Mouse (Mus musculus): ENCODE results near the gene Kmt5c.

Gene Kmt5c

DNA sequence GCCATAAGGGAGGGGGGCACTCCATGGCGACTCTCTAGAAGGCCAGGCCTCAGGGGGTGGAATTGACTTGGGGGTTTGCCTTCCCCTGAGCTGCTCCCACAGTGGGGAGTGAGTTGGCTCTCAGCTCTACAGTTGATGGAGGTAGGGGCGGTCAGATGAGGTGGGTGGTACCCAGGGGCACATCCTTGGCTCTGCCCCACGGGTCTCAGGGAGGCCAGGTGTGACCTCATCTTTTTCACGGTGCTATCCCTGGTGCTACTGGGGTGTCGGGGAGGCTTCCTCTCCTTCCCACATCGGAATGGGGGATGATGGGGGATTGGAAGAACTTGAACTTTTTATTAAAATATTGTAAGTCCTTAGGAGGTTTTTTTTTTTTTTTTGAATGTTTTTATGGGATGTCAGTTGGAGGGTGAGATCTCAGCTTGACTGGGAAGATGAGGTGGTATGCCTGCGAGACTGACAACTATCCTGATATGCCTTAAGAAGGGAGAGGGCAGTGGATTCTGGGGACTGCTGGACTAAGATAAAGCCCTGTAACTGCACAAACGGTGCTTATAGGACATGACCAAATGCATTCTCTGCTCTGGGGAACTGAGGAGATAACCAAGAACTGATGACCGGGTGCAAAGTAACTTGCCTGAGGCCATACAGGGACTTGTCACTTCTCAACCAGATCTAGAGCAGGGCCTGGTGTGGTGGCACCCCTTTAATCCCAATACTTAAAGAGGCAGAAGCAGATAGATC, 7.4 kb downstream of the Kmt5c start:
- DNase-seq: peak; percentile 87

DNA sequence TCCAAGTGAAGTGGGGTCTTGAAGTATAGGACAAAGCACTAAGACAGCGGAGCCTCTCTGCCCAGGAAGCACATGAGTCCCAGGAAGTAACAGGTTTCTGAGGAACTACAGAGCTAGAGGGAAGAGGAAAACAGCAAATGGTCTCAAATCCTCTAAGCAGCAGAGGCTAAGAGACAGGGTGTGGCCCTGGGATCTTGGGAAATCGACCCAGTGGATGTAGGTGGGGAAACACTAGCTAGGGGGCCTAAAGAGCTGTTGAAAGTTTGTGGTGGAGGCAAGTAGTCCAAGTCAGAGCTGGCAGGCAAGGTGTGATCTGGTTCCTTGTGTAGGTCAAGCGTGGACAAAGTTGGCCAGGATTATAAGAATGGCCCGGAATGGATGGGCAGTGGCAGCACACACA, 8.4 kb downstream of the Kmt5c start:
- DNase-seq: peak; percentile 81

DNA sequence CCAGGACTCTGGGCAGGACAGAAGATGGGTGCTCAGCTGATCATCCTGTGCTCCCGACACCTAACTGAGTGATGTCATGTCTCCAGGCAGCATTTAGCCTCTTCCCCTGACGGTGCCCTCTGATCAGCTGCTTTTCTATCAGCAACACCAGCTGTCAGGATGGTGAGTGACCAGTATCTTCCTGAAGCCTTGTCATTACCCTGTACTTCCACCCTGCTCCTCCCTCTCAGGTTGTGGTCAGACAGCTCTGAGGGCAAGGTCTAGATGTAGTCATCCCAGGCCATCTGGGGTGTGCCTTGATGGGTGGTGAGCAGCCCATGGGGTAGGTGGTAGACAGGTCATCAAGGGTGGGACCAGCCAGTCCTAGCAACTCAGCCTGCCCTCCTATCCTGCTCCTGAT, 9.3 kb downstream of the Kmt5c start:
- peak; percentile 82 for DNase-seq

DNA sequence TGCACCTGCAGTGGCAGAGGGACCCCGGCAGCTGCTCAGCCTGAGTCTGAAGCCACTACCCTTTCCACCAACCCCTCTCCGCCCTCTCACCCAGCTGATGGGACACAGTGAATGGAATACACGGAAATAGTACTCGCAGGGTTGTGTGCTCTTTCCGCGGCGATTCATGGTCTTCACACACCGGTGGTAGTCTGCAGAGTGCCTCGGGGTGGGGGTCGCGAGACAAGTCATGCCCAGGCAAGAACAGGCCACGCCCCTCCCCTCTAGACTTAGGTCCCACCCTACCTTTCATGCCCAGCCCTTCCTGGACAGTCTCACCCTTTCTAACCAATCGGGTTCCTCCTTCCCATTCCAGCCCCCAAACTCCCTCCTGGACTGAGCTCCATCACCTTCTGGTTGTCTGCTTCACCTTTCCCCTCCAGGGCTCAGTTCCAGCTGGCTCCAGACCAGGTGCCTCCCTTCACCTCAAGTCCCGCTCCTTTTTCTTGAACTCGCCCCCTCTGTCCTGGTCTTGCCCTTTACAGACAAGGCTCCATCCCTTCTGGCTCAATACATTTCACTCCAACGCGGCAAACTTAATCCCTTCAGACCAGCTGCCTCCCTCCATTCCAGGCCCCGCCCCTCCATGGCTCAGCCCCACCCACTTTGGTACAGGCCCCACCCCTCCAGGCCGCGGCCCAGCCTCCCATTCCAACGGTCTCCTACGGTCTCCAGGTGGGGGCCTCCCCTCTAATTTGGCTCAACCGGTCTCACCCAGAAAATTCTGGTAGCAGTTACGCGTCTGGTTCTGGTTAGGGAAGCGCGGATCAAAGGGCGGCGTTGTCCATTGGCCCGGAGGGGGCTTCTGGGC, 12.3 kb downstream of the Kmt5c start:
- DNase-seq: peak; percentile 93

DNA sequence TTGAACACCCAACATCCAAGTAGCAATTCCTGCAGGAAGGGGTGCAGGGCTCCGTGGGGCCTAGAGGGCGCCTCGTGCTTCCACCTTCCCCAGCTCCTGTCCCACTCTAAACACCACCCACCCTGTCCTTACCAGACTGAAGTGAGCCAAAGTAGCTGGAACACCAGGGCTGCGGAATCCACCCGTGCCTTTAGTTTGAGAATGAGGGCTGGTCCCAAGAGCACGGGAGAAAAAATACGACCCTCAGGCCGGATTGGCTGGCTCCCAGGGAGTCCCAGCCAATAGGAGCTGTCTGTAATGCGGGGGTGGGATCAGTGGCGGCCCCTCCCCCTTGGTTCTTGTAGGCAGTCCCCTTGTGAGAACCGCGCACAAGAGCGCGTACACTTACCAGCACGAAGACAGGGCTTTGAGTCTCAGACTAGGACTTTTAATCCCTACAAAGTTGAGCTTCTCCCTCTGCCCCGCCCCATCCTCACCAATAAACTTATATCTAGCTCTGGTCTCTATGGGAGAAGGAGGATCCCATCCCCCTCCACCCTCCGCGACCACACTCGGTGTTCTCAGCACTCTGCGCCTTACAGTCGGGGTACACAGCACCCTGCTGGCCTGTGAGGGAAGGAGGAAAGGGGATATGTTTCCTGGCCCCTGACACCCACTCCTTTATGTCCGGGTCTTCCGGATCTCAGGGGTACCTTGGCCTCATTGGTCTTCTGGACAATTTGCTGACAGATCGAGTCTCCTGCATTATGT, 13.1 kb downstream of the Kmt5c start, which contains the start of gene Cox6b2:
TSS of gene Cox6b2 (minus strand) at position 274 of the 750 bp plus-strand sequence.
- DNase-seq: peak; percentile 97

DNA sequence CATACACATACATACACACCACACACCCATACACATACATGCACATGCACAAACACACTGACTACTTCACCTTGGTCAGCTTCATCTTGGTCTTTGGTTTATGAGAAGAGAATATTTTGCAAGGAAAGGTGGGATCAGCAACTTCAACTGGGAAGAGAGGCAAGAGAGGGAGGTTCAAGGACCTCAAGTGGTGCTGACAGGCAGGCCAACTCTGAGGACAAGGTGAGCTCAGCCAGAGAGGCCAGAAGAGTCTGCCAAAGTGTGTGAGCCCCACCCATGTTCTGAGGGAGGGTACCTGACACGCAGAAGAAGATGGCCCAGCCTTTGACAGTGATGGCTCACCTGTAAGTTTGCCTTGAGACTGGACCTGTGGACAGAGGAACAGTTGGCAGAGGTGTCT, 19.8 kb downstream of the Kmt5c start:
- DNase-seq: peak; percentile 79

DNA sequence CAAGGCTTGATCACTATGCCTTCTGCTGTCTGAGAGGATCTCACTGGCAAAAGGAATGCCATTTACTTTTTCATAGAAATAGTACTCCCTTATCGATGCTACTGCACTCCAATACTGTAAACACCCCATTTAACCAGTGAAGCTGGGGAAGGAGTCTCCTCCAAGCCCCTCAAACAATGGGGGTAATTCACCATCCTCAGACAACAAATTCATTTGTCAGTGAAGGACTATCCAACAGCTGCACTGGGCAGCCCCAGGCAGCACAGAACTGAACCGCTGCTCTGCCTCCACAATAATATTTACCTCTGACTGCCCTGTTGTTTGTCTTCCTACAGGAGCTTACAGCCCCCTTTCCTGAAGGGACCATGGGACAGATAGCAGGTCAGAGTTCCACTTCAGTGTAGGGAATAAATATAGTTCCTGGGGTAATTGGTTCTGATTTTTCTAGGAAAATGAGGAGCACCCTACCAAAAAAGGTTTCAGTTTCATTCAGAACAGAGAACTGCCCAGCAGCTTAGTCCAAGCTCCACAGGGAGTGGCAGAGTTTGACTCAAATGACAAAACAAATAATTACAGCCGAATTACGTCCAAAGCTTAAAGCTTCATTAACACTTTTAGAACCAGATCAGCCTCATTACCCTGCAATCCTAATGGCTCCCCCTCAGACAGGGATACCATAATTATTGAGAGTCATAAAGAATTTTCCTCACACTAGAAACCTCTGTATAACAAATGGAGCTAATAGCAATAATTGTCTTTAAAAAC, 25.2 kb downstream of the Kmt5c start:
- peak; percentile 69 for DNase-seq

DNA sequence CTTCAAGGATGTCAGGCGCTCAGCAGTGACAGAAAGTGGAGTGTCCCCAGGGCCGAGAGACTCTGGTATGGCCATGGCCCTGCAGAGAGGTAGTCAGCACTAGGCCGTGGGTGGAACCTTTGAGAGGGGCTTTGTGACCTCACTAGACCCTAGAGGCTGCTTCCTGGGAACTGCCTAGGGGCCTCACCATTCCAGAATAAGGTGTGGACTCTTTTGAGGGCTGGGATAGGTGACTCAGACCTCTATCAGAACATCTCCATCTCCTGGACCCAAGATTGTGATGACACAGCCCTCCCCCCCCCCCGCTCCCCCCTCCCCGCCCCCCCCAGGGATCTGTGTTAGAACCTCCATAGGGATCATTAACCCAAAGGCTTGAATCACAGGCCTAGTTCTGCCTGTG, 31.3 kb downstream of the Kmt5c start, which contains the start of gene Fam71e2:
TSS of gene Fam71e2 (minus strand) at position 101 of the 400 bp plus-strand sequence.
- DNase-seq: no peak

DNA sequence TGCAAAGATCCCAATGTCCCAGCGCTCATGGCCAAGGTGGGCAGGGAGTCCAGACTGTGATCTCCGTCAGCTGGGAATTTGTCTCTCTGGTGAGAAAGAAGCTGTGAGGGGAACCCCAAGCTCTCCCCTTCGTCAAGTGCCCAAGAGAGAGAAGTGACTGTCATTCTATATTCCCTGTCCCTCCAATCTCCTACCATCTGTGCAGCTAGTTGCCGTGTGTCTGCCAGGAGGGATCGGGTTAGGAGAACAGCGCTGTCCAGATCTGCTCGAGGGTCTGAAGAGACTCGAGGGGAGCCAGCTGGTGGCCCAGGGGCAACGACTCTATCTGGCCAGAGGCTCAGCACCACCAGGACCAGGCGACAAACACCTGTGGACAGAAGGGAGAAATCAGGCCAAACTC, 36.2 kb downstream of the Kmt5c start:
- DNase-seq: peak; percentile 73

DNA sequence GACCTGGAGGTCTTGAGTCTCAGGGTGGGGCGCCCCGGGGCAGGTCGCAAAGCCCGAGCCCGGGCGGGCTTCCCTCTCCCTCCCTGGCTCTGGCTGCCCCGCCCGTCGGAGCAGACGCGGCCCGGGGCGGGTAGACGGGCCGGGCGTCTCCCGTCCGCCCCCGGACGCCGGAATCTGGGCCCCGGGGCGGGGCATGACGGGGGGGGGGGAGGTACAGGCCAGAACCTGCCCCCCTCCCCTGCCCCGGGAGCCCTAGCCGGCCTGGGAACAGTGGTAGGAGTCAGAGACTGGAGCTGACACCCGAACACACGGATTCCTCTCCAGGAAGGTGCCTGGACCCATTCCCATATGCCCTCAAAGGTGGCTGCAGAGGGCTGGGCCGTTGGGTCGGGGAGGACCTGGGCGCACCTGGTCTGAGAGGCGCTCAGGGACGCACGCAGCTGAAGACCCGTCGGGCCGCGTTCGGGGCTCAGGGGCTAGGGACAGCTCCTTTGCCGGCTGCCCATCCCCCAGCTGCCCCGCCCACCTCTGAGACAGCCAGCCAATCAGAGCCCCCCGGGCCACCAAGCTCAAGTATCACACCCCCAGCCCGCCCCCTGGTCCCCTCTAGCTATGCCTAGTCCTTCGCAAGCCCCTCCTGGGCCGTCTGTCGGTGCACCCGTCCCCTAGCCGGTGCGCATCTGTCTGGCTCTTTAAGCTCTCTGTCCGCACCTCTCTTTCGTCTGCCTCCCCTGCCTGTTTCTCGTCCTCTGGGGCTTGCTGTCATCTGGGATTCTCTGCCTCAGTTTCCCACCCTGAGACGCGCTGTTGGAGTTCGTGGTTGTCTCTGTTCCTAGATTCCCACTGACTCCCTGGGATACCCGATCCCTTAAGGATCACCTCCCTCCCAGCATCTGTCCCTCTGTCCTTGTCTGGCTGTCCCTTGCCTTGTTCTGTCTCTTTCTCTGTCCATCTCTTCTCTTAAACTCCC, 37.2 kb downstream of the Kmt5c start:
- DNase-seq: peak; percentile 97

DNA sequence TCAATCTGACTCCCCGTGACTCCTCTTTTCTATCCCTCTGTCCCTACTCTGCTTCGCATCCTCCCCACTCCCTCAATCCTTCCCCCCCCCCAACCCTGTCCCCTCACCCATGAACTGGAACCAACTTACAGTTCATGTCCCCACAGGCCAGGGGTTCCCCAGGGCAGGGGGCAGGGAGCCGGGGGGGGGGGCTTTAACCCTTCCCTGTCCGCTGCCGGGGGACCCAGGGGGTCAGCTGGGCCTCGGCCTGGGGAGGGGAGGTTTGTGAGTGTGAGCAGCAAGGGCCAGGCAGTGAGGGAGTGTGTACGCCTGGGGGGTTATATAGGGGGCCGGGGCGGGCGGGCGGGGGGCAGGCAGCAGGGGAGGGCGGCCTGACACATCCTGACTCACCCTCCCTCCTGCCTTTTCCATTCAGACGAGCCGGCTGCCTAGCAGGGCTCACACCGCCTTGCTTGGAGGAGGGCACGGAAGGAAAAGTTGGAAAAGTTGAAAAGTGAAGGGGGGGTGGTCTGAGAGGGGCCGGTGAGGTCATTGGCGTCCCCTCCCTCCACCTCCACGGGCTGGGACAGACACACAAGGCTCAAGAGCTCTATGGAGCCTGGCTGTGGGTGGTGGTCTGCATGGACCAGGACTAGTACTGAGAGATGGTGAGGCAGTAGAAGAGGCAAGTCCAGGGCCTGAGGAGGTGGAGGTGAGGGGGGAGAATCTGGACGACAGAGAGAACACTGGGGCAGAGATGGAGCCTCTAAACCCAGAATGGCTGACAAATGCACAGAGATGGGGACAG, 38.1 kb downstream of the Kmt5c start:
- peak; percentile 88 for DNase-seq

DNA sequence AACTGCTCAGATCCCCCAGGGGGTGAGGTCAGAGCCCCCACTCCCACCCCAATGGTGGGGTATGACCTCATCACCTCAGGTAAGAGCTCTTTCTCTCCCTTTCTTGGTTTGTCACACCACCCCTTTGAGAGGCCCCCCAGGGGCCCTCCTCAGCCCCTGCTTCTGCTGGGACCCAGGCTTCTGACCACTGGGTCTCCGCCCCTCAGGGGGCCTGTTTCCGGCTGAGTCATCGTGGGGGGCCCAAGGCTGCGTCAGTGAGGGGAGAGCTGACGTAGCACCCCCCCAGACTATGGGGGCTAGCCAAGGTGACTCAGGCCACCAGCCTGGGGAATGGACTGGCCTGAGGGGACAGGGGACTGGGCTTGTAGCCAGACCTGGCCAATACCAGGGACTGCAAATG, 40.0 kb downstream of the Kmt5c start:
- DNase-seq: no peak

DNA sequence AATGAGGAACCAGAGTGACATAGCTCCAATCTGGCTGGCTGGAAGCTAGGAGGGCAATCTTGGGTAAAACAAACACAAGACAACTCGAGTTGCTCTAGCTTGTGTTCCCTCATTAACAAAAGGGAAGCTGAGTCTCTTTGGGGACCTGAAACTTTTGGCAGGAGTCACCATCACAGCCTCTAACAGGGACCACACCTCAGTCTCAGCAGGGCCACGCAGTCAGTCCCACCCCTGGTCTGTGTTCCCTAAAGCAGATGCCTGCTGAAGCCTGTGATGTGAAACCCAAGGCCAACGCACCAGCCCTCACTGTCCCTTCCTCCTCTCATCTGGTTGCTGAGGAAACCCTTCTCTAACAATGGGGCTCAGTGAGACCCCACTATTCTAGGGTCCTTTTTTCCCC, 42.2 kb downstream of the Kmt5c start:
- no peak for DNase-seq

DNA sequence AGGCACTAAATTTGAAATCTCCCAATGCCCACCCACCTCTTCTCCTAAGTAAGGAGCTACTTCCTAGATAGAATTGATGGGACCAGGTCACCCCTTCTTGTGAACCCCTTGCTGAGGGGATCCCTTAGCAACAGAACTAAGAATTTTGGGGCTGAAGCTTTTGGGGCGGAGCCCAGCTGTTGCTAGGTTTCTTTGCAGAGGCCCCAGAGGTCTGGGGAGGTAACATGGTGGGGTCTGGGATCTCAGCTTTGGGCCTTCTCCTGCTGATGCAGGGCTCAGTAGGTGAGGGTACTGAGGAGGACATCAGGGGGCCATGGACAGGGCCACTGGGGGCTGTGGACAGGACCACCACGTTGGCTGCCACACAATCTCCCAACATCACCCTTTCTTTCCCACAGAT, 42.8 kb downstream of the Kmt5c start, which contains the start of the genes Il11 and Tmem190:
TSS of gene Il11 (minus strand) at position 101 of the 400 bp plus-strand sequence.
TSS of gene Tmem190 (plus strand) at position 179 of the 400 bp plus-strand sequence.
- DNase-seq: no peak

DNA sequence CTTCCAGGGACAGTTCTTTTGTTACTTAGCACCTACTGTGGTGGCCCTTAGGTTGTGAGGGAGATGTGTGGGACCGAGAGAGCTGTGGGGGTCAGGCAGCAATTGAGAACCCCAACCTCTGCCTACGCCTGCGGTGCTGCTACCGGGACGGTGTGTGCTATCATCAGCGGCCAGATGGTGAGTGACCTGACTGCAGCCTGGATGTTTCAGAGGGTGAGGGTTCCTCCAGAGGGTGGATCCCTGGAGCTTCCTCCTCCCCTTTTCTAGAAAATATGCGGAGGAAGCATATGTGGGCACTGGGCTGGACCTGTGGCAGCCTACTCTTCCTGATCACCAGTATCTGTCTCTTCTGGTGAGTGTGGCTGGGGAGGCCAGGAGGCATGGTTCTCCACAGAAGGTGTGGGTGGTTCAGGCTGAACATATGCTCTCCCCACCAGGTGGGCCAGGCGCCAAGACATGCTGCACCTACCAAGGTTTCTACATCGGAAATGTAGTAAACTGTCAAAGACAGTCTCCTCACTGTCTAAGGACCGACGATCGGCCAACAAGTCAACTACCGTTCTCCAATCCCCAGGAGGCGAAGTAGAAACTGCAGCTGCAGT, 43.9 kb downstream of the Kmt5c start:
- no peak for DNase-seq

DNA sequence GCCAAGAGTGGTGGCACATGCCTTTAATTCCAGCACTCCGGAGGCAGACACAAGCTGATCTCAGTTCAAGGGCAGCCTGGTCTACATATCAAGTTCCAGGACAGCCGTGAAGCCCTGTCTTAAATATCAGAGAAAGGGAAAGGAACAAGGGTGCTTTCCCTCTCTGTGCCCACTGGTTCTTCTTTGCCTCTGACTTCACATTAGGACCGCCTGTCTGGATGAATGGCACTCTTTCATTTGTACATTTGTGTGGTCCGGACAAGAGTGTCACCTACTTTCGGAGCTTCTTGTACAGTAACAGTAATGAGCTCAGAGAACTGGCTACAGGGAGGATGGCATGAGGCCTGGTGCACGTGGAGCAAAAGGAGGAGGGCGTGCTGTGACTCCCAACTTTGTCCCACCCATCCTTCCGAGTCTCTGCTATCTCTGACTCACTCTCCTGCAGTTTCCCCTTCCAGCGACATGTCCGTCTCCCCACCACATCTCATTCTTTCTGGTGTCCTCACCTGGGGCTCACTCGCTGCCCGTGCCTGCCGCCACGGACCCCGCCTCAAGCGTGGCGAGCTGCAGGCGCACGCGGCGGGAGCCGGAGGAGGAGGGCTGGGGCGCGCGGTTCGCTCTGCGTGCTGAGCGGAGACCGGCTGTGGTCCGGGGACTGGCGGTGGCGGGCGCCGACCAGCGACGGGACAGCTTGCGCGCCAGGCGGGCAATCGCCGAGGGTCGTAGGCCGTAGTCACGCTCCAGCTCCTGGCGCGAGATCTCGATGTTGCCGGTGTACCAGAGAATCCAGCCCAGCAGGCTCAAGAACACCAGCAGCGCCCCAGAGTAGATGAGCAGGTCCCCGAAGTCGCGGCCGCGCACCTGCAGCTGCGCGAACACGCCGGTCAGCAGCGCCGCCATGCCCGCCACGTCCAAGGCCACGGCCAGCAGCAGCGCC, 48.9 kb downstream of the Kmt5c start:
- peak; percentile 96 for DNase-seq

DNA sequence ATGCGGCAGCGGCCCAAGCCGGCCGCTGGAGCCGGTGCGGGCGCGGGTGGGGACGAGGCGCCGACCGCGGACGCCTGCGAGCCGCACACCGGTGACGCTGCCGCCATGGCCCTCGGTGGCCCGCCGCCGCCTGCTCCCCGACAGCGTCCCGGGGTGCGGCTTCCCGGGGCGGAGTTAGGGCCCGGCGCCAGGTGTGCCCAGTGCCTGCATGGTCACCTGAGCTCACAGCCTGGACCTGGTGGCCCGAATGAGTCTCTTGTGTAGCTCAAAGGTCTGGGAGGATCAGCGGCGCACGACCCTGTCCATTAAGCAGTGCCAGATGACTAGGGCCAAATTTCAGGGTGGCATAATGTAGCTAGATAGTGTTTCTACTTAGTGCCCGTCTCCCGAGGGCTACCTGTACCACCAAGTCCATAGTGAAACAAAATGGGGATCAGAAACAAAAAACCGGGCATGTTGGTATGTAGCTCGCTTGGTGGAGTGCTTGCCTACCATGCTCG, 49.6 kb downstream of the Kmt5c start, which contains the start of gene Tmem238:
TSS of gene Tmem238 (minus strand) at position 221 of the 500 bp plus-strand sequence.
- DNase-seq: peak; percentile 96

Measured in heart, adult 11 months (tissue).